Mouse (Mus musculus): ENCODE results near the gene Pmp22.

The Pmp22 gene

DNA sequence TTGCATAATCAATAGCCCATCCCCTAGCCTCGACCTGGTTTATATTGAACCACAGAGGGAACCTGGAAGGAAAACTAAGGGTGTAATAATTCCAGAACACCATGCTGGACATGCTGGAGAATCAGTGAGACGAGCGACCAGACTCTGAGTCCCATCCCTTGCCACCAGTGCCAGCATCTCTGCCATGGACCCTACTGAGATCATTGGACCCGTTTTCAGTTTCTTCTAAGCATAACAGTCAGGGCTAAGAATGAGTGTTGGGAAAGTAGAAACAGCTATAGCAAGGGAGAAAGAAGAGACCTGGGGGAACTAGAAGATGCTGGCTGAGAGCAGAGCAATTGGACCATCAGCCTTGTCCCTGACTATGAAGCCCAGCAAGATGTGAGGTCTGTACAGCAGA, 1.3 kb upstream of the Pmp22 start:
- no peak for ATAC-seq (ENCODE audit: low TSS enrichment)

DNA sequence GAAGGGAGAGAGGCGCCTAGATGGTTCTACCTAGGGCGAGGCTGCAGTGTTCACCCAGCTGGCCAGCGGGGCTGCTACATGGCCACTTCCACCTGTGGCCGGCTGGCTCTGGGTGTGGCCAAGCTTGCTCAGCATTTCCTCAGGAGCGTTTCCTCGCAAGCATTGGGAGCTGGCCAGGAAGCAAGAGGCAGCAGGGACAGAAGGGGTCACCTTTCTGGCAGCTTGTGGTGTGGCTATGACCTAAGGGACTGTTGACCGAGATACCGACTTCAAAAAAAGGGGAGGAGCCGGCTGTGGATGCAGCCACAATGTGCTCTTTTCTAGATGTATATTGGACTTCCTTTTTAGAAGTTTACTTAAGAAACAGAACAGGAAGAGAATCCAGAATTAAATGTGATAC, 593 bp downstream of the Pmp22 start:
- ATAC-seq (ENCODE audit: low TSS enrichment): no peak

DNA sequence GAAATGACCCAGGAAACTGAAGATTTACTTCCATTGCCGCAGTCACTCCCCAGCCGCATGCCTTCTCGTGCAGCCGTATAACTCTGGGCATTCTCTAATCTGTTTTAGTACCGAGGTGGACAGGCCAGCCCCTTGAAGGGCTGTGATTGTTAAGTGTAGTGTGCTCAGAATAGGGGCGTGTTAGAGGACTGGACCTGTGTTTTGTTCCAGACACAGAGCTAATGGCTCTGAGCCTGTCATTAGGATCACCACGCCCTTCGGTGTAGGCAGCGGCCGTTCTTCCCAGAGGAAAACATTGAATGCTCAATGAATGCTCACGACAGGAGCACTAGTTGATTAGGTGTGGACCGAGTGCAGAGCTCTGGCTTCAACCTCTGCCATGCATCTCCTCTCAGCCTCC, 1.1 kb downstream of the Pmp22 start:
- no peak for ATAC-seq (ENCODE audit: low TSS enrichment)

DNA sequence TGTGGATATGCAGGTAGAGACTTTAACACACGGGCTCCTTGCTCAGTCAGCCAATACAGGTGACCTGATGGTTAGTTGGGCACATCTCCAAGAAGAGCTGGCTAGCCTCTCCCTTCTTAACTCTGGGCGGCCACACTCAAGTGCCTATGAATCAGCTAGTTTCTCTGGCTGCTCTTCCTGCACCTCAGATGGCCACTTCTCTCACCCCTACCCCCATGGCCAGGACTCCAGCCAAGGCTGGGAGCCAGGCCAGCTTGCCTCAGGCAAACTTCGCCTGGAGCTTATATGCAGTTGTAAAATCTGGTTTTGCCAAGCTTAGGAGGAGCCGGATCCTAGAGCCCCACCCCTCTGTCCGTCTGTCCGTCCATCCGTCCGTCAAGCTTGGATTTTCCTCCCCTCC, 1.7 kb downstream of the Pmp22 start:
- ATAC-seq (ENCODE audit: low TSS enrichment): no peak

DNA sequence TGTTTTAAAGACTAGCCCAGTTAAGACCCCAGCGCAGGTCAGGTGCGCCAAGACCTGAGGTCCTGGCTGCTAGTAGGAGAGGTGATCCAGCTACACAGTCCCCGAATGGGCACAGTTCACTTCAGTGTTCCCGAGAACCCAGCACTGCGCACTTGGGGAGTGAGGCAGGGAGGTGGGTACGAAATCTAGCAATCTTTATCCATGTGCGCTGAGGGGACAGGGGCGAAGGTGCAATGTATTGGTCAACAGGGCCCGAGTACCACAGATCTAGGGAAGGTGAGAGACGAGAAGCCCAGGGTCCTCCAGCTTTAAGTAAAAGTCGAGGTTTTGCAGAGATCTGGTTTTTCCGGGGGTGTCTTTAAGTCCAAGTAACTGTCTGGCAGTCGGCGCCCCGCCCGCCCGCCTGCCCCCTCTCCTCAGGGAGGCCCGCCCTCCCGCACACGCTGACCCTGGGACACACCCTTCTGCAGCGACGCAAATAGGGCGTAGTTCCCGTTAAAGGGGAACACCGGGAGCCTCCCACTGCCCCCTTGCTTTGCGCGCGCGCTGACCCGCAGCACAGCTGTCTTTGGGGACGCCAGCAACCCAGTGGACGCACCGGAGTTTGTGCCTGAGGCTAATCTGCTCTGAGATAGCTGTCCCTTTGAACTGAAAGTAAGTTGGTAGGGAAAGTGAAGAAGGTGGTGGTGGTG, 2.4 kb downstream of the Pmp22 start:
- ATAC-seq (ENCODE audit: low TSS enrichment): no peak

DNA sequence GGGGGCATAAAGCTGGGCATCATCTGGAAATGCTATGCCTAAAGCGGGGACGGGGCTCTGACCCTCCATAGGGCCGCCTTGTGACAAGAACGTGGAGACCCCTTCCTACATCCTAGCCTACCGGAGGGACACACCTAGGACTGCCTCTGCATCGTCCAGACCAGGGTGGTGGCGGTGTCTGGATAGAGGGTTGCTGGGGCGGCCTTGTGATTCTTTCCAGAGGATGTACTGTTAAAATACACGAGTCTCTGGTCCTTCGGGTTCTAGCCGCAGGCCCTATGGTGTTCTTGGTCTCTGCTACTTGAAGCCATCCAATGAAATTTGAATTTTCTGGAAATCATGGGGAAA, 2.9 kb downstream of the Pmp22 start:
- ATAC-seq (ENCODE audit: low TSS enrichment): no peak

DNA sequence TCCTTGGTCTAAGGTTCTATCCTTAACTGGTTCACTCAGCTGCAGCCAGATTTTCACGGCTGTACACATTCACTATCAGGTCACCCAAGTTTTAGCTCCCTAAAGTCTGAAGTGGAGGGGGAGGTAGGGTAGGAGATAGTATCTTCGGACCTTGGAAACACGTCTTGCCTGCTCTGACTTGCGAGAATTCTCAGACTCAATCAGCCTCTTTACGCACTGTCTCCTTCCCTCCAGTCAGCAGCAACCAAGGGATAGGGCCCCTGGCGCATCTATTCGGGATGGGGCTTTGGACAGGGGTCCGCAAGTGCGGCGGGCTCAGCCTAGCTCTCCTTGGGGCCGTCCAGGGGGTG, 3.3 kb downstream of the Pmp22 start:
- ATAC-seq (ENCODE audit: low TSS enrichment): no peak

DNA sequence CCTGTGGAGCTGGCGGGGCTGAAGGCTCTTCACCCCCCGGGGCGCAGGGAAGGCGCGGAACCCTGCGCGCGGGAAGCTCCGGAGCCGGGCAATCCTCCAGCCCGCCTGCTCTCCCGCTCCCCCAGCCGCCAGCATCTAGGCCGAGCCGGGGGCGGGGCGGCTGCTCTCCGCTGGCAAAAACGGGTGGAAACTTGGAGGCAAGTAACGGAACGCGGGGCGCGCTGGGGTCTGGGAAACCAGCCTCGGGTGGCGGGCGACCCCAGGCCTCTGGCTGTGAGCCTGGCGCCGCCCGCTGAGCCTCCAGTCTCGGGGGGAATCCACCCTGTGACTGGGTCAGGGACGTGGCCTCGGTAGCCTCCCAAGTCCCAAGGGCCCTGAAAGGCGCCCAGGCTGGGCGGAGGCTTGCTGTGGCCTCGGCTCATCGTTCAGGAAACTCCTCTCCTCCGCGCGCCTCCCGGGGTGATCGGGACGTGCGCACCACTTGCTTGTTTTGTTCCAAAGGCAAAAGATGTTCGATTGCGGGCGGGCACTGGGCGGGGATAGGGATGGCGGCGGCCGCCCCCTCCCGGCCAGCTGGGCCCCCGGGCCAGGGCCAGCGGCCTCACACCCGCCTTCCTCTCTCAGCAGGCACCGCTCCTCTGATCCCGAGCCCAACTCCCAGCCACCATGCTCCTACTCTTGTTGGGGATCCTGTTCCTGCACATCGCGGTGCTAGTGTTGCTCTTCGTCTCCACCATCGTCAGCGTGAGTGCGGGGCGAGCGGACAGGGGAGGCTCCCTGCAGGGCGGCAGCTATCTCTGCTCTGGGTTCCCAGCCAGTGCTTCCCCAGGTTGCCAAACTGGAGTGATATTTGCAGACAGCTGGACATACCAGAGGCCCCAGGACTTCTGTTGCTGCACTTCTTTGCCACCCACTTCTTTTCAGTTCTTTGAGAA, 4.0 kb downstream of the Pmp22 start:
- ATAC-seq (ENCODE audit: low TSS enrichment): peak; percentile 36; the same call in 1 of the 2 replicates

DNA sequence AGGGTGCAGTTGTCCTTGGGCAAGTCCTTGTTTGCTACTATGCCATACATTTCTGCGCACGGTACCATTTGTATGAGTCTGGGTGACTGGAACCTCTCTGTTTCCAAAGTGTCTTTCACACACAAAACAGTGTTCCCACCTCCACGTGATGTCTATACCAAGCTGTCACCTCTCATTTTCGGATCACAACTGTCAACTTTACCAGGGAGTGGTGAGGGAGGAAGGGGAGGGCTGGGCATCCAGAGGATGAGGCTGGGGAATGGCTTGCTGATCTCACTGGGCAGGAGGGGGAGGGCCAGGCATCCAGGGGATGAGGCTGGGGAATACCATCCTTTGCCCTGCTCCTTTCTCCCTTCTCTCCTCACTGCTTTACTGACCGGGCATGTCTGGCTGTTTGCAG, 5.2 kb downstream of the Pmp22 start:
- no peak for ATAC-seq (ENCODE audit: low TSS enrichment)

DNA sequence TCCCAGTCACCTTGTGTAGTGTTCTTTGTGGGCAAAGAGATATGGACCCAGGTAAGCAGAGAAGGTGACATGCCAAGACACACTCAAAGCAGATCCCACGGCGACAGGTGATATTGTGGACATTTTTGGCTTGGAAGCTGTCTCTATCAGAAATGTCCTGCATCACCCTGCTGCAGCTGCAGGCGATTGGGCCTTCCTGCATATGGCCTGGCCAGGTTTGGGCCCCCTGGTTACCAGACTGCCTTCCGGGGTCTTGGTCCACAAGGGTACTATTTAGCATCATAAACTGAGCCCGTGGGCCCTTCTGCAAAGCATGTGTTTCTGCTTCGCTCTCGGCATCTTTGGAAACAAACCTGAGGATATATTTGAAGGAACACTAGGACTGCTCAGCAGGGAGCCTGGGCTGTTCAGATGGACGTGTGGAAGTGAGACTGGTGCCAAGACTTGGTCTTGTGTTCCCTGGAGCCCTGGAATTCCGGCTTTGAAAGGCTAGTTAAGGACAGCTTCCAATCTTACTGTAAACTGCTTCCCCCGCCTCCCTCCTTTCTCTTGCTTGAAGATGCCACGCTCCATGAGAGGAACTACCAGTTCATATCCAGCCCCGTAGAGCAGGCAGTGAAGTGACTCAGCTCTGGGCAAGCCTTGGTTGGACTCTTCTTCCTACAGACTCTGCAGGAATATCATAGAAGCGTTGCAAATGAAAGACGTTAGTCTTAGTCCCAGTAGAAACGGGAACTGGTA, 6.1 kb downstream of the Pmp22 start:
- peak; percentile 65 for ATAC-seq (ENCODE audit: low TSS enrichment)

DNA sequence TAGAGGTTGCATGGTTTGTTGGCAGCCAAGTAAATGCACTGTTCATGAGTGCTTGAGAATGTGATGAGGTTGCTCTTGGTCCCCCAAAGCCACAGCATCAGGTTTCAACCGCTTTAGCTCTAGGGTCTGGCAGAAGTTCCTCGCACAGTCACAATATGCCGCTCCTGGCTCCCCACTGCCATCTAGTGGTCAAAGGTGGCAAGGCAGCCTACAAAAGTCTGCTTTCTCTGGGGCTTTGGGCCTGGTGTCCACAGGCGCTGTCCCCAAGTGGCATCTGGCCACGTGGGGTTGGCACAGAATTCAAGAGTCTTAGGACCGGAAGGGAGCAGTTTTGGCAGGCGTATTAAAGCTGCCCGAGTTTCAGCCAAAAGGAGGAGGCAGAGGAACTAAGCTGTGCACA, 6.8 kb downstream of the Pmp22 start:
- peak; percentile 69 for ATAC-seq (ENCODE audit: low TSS enrichment)

DNA sequence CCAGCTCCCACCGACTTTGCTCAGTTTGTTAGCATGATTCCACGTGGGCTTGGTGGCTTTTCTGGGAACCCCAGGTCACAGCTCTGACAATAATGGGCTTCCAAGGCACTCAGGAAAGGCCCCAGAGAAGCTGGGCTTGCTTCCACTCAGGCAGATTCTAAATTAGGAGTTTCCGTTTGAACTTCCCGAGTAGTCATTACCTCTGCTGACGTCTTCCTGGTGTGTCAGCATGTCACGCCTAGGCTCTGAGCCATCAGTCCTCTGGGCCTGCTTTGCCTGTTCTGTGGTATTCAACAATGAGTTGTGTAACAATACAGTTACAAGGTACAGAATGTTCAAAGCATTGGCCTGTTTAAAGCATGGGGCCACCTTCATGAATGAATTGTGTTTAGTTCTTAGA, 7.4 kb downstream of the Pmp22 start:
- ATAC-seq (ENCODE audit: low TSS enrichment): no peak

DNA sequence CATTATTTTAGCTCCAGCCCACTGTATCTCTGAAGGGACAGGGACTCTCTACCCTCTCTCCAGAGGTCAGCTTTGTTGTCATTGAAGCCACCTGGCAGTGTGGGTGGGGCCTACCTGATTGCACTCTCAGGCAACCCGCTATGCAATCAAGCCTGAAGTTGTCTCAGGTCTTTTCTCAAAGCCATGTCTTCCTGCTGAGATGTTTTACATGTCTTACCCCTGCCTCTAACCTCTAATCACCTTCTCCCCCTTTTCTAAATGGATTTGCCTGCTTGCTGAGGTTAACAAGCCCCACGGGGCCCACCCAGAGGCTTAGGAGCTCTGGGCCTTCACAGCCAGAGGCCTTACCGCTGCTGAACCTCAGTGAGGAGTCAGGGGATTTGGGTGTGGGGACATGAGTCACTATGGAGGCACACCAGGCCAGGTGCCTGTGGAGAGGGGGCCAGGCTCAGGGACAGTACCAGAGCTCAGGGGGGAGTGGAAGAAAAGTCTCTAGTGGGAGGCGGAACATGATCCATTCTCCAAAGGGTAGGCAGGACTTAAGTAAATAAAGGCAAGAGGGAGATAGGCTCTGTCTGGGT, 8.1 kb downstream of the Pmp22 start:
- ATAC-seq (ENCODE audit: low TSS enrichment): no peak

DNA sequence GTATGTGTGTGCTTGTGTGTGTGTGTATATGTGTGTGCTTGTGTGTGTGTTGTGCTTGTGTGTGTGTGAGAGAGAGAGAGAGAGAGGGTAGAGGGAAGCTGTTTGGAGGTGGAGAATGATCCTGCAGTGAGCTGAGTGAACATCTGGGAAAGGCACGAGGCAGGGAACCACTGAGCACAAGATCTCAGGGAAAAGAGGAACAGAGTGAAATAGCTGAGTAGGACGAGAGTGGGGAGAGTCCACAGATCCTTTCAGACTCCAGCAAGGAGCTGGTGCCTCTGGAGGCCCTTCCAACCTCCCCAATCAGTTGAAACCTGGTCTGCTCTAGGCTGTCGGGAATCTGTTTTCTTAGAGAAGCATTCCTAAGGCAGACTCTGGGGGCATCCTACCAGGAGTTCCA, 10.0 kb downstream of the Pmp22 start:
- no peak for ATAC-seq (ENCODE audit: low TSS enrichment)

DNA sequence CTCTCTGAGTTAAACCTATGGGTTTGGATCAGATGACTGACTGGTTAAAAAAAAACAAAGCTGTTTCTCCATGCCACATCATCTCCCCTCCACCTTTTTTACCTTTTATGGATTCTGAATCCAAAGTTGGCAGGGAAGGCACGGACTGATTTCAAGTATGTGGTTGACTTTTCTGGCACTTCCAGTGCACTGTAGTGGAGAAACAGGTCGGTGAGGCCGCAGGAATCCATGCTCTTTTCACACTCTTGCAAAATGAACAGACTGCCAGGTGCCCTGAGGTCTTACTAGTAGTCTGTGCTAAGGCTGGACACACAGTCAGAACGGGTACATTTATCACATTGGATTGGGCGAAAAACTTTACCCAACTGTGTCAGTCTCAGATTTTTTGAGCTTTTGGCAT, 13.5 kb downstream of the Pmp22 start:
- no peak for ATAC-seq (ENCODE audit: low TSS enrichment)

DNA sequence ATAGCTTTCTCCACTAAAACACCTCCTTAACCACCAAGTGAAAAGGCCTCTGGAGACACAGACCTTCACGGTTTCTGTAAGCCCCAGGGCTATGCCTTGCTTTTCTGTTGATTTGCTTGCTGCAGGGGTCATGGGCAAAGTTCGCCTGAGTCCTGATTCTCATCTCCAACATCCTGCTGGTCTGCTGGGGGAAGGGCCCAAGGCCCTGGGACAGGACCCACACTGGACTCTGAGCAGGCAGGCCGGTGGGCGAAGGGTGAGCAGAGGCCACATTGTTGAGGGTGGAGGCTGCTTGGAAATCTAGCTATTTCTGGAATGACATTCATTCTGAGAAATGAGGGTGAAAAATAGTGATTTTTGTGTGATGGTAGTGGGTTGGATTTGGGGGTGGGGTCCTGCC, 14.0 kb downstream of the Pmp22 start:
- no peak for ATAC-seq (ENCODE audit: low TSS enrichment)

DNA sequence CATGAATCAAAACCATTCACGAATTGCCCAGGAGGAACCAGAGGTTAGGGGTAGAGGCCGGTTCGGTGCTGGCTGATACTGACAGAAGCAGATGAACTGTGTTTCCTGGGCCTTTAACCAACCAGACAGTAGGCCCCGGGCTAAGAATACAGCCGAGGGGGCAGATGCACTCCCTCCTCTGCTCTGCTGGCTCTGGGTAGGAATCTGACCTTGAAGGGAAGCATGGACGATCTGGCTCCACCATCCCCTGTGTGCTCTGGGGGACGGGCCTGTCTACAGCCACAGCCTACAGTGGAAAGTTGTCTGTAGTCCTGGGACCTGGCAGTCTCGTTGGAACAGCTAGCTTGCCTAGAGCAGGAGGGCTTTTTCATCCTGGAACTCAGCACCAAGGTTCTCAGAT, 14.7 kb downstream of the Pmp22 start:
- ATAC-seq (ENCODE audit: low TSS enrichment): no peak

DNA sequence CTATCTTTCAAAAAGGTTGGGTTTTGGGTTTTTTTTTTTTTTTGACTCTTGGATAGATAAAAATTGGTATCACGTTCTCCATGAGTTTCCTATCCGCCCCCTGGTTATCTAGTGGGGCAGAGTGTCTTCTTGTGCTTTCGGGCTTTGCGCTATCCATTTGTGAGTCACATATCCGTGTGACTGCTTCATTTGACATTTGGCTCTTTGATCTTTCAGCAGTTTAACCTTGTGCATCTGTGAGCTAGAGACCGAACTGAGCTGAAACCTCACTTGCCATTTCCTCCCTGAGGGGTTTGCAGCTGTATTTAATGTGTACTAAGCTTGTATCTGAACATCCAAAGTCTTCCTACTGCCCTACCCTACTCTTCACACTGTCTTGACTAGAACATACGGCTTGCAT, 17.8 kb downstream of the Pmp22 start:
- no peak for ATAC-seq (ENCODE audit: low TSS enrichment)

DNA sequence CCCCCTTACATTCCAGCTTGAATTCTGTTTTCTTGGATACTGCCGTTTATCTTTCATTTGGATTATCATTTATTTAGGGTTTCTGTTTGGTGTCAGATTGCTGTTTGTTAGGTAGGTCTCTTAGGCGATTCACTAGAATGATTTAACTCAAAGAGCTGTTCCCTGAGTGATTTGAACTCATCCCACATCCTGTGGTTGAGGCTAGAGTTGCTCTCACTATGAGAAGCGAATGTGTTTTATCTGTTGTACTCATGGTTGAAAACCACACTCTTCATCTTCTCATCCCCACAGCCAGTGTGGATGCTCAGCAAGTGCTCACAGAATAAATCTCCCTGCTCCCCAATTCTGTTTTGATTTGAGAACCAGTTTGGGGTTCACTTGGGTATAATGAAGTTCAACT, 19.5 kb downstream of the Pmp22 start:
- no peak for ATAC-seq (ENCODE audit: low TSS enrichment)

DNA sequence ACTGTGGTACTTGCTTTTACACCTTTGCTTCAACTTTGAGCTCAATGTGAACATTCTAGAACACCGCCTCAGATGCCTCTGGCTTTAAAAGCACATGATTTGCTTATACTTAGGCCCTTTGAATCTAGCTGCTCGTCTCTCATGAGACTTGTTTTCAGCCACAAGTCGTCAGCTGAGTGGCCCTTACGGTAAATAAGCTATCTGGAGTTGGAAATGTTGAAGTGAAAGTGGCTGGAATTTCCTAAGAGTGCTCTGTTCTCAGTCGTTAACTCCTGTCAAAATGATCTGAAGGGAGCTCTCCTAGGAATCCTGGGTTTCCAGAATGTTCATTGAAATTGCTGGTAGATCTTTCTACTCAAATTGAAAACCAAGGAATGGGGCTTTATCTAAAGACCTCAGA, 23.1 kb downstream of the Pmp22 start:
- no peak for ATAC-seq (ENCODE audit: low TSS enrichment)

DNA sequence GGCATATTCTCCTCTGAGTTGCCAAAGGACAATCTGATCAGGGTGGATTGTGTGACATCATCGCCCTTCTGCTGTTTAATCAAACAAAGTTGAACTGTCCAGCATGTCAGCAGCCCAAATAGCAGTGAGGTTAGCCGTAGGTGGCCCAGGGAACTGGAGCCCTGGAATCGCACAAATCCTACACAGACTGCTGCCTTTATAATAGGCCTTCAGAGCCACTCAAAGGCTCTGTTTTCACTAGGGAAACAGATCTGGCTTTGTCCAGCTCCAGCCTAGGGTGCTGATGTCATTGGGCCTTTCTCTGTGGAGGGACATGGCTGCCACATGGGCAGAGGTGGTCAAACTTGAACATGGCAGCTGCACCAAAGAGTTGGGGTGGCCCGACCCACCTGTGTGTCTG, 28.3 kb downstream of the Pmp22 start:
- ATAC-seq (ENCODE audit: low TSS enrichment): peak; percentile 57

DNA sequence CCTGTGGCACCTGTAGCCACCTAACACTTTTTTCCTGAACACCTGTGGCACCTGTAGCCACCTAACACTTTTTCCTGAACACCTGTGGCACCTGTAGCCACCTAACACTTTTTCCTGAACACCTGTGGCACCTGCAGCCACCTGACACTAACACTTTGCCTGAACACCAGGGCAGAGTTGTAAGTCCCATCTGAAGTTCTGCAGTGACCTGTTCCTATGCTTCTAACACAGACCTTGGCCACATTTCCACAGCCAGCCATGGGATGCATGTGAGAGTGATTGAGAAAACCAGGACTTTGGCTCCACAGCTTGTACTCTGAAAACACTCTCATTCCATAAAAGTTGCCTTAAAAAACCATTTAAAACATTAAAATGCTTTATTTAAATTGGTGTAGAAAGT, 32.1 kb downstream of the Pmp22 start:
- no peak for ATAC-seq (ENCODE audit: low TSS enrichment)

DNA sequence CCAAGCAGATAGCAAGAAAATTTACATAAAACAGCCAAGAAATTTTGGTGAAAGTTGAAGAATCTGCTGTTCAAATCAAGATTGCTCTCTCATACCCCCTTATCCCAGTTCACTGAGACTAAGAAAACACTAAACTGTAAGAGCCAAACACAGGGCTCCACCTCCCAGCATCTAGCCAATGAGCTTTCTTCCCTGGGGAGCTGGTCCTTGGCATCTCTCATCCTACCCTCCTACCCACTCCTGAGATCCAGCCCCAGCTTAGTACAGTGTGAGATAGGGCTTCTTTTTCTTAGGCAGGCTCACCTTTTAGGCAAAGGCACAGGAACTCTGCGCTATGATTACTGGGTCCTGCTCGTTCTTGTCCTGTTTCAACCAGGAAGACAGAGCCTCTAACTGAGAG, 34.0 kb downstream of the Pmp22 start:
- ATAC-seq (ENCODE audit: low TSS enrichment): no peak
